Mouse (Mus musculus) midbrain, embryonic 13.5 days (tissue): ENCODE results near the gene Glyat. TPM values are rescaled to one million over a fixed set of nuclear protein-coding genes. Genes with fewer than 3 reads are reported as not detected.
"Not testable (repeated sequence)": the region's sequence is repeated elsewhere in the genome, so short reads cannot be mapped to it uniquely, and the experiment has no call there.

ENCODE experiments used
- ATAC-seq: fragments of 200-750 bp; cut with Nextera tagmentation; 2 replicates; pipeline ENCODE4 v1.8.0; 2017; ENCODE audit warnings: mild to moderate bottlenecking, moderate TSS enrichment, moderate library complexity
- H3K27ac ChIP-seq: fragments of 300-500 bp; sonication (generic); 2 replicates; pipeline ENCODE4 v1.5.1; 2015; ENCODE audit warnings: inconsistent platforms, mild to moderate bottlenecking, moderate library complexity
- H3K27me3 ChIP-seq: fragments of 300-500 bp; sonication (generic); 2 replicates; pipeline ENCODE4 v1.6.1; 2015; ENCODE audit warnings: mild to moderate bottlenecking, inconsistent platforms
- H3K36me3 ChIP-seq: fragments of 300-500 bp; sonication (generic); 2 replicates; pipeline ENCODE4 v1.6.1; 2015; ENCODE audit warnings: mild to moderate bottlenecking, inconsistent platforms
- H3K4me1 ChIP-seq: fragments of 300-500 bp; sonication (generic); replicated peaks from 2 replicates; pipeline ENCODE4 v1.6.1; 2015; ENCODE audit warnings: inconsistent platforms
- H3K4me2 ChIP-seq: fragments of 300-500 bp; sonication (generic); replicated peaks from 2 replicates; pipeline ENCODE4 v1.6.1; 2015; ENCODE audit warnings: moderate library complexity, mild to moderate bottlenecking, inconsistent platforms
- H3K4me3 ChIP-seq: fragments of 300-500 bp; sonication (generic); replicated peaks from 2 replicates; pipeline ENCODE4 v1.5.1; 2015; ENCODE audit warnings: mild to moderate bottlenecking, inconsistent platforms
- H3K9ac ChIP-seq: fragments of 300-500 bp; sonication (generic); replicated peaks from 2 replicates; pipeline ENCODE4 v1.6.1; 2015; ENCODE audit warnings: mild to moderate bottlenecking, inconsistent platforms
- H3K9me3 ChIP-seq: fragments of 300-500 bp; sonication (generic); 2 replicates; pipeline ENCODE4 v1.6.1; 2016; ENCODE audit warnings: mild to moderate bottlenecking, inconsistent platforms
- whole genome bisulfite sequencing: fragments of 180-500 bp; shearing (Covaris S2); methylation state at CpG from one replicate; pipeline ENCODE4 v1.1.7; 2015; 5-methylcytosine and 5-hydroxymethylcytosine counted together
- polyA plus RNA-seq: library from polyadenylated mRNA; unstranded; fragments of >200 nt; fragmentation: Nextera tagmentation; extraction: Ambion mirVana; gene quantifications from 2 replicates; pipeline ENCODE4 v1.2.1, GENCODE M21; 2015

Gene Glyat
- polyA plus RNA-seq, 1 experiment from 2014 or later, result not detected

DNA sequence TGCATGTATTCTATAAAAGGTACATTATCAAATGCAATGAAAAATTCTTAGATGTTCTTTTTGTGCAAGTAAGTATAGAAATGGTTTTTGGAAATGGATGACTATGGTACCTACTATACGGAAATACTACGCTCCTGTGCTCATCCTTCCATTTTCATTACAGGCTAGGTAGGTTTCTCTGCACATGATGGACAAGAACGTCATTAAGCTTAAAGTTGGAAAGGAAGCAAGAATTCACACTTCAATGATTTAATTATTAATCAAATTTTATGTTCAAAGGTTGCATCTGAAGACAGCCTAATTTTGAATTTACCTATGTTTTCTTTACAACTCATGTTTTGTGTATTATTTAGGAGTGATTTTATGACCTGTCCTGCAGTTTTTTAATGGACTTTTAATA is 1.2 kb downstream of the Glyat start:
- no peak for ATAC-seq
- H3K4me2 ChIP-seq, result no peak overlapping the region
- H3K36me3 ChIP-seq, result no peaks in the 10 kb centered on the region
- H3K27me3 ChIP-seq, result no peaks in the 10 kb centered on the region
- WGBS, result 89% methylated on average over 3 of the region's 3 CpGs
- H3K4me3 ChIP-seq, result no peak overlapping the region
- H3K9me3 ChIP-seq, result no peaks in the 10 kb centered on the region
- H3K9ac ChIP-seq, result no peak overlapping the region
- no peak overlapping the region for H3K27ac ChIP-seq
- no peaks in the 10 kb centered on the region for H3K4me1 ChIP-seq

DNA sequence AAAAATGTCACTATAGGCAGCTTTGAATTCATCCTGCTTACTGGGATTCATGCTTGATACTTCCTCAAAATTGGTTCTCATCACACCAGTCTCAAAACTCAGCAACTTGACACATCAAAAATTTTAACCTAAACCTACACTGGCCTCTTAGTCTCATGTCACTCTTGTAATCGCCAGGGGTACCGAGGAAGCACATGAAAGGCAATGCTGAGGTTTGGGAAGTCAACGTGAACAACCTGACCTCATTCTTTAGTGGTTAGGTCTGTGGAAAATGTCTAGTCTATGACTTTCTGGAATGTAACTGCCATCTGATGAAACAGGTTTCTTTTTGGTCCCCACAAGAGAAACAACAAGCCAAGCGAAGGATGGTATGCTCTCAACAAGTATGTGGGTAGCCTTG is 1.9 kb downstream of the Glyat start:
- H3K4me3 ChIP-seq, result no peak overlapping the region
- H3K36me3 ChIP-seq, result no peaks in the 10 kb centered on the region
- WGBS, result 92% methylated on average over 4 of the region's 4 CpGs
- no peak for ATAC-seq
- H3K4me1 ChIP-seq, result no peaks in the 10 kb centered on the region
- no peaks in the 10 kb centered on the region for H3K27me3 ChIP-seq
- H3K4me2 ChIP-seq, result no peak overlapping the region
- no peak overlapping the region for H3K9ac ChIP-seq
- H3K27ac ChIP-seq, result no peak overlapping the region
- no peaks in the 10 kb centered on the region for H3K9me3 ChIP-seq

- Histone ChIP-seq H3K9ac (no peak overlapping the region), H3K9me3 (no peaks in the 10 kb centered on the region), H3K4me2 (no peak overlapping the region), H3K4me3 (no peak overlapping the region), H3K4me1 (no peaks in the 10 kb centered on the region), H3K36me3 (no peaks in the 10 kb centered on the region), H3K27ac (no peak overlapping the region), H3K27me3 (no peaks in the 10 kb centered on the region)
- WGBS, result 78% methylated on average over 3 of the region's 3 CpGs
- no peak for ATAC-seq
Observed at GRCm38 (mm10) chr19:12636863-12637262, 3.8 kb downstream of the Glyat start.

GRCm38 (mm10) chr19:12638049-12638448 is 4.9 kb downstream of the Glyat start:
- no peaks in the 10 kb centered on the region for H3K4me1 ChIP-seq
- no peaks in the 10 kb centered on the region for H3K36me3 ChIP-seq
- no peaks in the 10 kb centered on the region for H3K9me3 ChIP-seq
- no peaks in the 10 kb centered on the region for H3K27me3 ChIP-seq
- WGBS, result 87% methylated on average over 1 of the region's 1 CpGs
- H3K9ac ChIP-seq, result no peak overlapping the region
- H3K27ac ChIP-seq, result no peak overlapping the region
- H3K4me3 ChIP-seq, result no peak overlapping the region
- no peak overlapping the region for H3K4me2 ChIP-seq
- no peak for ATAC-seq

DNA sequence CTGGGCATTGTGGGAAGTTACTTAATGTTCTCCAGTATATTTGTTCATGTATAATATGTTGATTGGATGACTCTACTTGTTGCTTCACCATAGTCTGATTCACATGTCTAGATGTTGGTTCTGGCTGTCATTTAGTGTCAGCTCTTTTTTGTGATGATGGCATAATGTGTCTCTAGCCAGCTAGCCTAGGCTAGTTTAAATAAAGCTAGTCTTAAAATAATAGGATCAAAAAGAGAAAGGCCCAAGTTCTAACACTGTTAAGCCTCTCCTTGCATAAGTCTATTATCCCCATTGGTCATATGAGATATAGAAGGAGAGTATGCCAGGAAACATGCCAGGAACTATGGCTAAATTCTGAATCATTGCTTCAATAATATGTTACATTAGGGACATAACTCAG is 16.4 kb downstream of the Glyat start:
- 0 out of 2 replicates have a peak, but pooled peaks cover 3% of the 10 kb centered on the region for H3K9me3 ChIP-seq

GRCm38 (mm10) chr19:12666156-12666555 is 33.0 kb downstream of the Glyat start:
- Histone ChIP-seq H3K36me3 (no peaks in the 10 kb centered on the region), H3K4me3 (no peak overlapping the region), H3K27me3 (no peaks in the 10 kb centered on the region), H3K9me3 (no peaks in the 10 kb centered on the region), H3K4me1 (no peaks in the 10 kb centered on the region), H3K27ac (no peak overlapping the region), H3K4me2 (no peak overlapping the region), H3K9ac (no peak overlapping the region)
- 90% methylated on average over 1 of the region's 1 CpGs for WGBS
- no peak for ATAC-seq

More for the DNA sequence above, 16.4 kb downstream of the Glyat start:
- Histone ChIP-seq H3K36me3 (no peaks in the 10 kb centered on the region), H3K4me2 (no peak overlapping the region), H3K4me1 (no peaks in the 10 kb centered on the region), H3K27ac (no peak overlapping the region), H3K9ac (no peak overlapping the region), H3K4me3 (no peak overlapping the region), H3K27me3 (no peaks in the 10 kb centered on the region)
- no peak for ATAC-seq

- not testable (repeated sequence) for H3K4me1 ChIP-seq, H3K27me3 ChIP-seq, H3K4me3 ChIP-seq, H3K4me2 ChIP-seq, H3K27ac ChIP-seq, H3K9ac ChIP-seq, H3K36me3 ChIP-seq, ATAC-seq, H3K9me3 ChIP-seq
- 95% methylated on average over 3 of the region's 3 CpGs for WGBS
Observed at GRCm38 (mm10) chr19:12668601-12669000, 35.5 kb downstream of the Glyat start.

GRCm38 (mm10) chr19:12670139-12670538 is 37.0 kb downstream of the Glyat start, which contains the start of gene Olfr1442:
TSS of gene Olfr1442 (plus strand) at chr19:12670439.
- Histone ChIP-seq H3K4me3 (no peak within 1 kb of the TSS), H3K27ac (no peak within 1 kb of the TSS), H3K36me3 (no peaks in the 10 kb centered on the region), H3K9me3 (no peaks in the 10 kb centered on the region), H3K27me3 (no peaks in the 10 kb centered on the region), H3K4me2 (no peak within 1 kb of the TSS), H3K9ac (no peak within 1 kb of the TSS), H3K4me1 (no peaks in the 10 kb centered on the region)
- no peak for ATAC-seq

DNA sequence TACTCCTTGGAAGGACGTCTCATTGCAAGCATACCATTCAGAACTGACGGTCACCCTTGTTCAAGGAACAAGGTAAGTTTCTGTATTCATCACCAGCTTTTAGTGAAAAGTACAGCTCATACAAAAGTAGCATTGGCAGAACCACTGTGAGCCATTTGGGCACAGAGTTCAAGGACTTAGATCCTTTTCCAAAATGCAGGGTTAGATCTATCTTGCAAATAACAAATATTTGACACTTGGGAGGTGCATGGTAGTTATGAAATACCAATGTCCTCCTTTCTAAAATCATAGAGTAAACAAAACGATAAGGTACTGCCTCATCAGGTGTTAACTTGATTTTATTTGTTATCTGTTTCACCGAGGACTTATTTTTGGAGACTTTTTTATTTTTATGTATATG is 37.9 kb downstream of the Glyat start:
- no peaks in the 10 kb centered on the region for H3K36me3 ChIP-seq
- no peak overlapping the region for H3K4me2 ChIP-seq
- H3K4me1 ChIP-seq, result no peaks in the 10 kb centered on the region
- no peak overlapping the region for H3K4me3 ChIP-seq
- WGBS, result 91% methylated on average over 4 of the region's 4 CpGs
- no peak for ATAC-seq
- no peak overlapping the region for H3K27ac ChIP-seq
- H3K9ac ChIP-seq, result no peak overlapping the region
- H3K9me3 ChIP-seq, result no peaks in the 10 kb centered on the region
- no peaks in the 10 kb centered on the region for H3K27me3 ChIP-seq

DNA sequence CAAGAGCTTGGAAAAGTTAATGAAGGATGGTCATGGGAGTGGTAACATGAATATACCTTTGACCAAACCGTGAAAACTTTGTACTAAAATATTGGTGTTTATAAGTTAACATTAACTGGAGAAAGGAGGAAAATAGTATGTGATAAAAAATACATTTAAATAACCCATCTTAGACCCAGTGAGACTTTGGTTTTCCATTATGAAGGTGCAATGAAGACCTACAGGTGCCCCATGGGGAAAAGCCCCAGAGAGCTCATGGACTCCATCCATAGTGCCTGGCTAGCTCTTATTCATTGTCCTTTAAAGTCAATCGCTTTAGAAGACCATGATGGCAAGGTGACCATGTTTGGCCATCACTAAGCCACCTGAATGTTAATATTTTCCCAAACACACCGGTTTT is 44.7 kb downstream of the Glyat start, which contains the start of gene Olfr1443:
Olfr1443 (plus strand) TSS at position 301 of the 400 bp plus-strand sequence.
- H3K9ac ChIP-seq, result no peak within 1 kb of the TSS
- H3K27ac ChIP-seq, result no peak within 1 kb of the TSS
- H3K27me3 ChIP-seq, result no peaks in the 10 kb centered on the region
- 78% methylated on average over 3 of the region's 3 CpGs for WGBS
- no peak within 1 kb of the TSS for H3K4me3 ChIP-seq
- no peaks in the 10 kb centered on the region for H3K36me3 ChIP-seq
- H3K4me2 ChIP-seq, result no peak within 1 kb of the TSS
- no peaks in the 10 kb centered on the region for H3K4me1 ChIP-seq
- no peak for ATAC-seq
- H3K9me3 ChIP-seq, result no peaks in the 10 kb centered on the region

- no peaks in the 10 kb centered on the region for H3K4me1 ChIP-seq
- H3K4me2 ChIP-seq, result no peak overlapping the region
- no peak overlapping the region for H3K9ac ChIP-seq
- no peaks in the 10 kb centered on the region for H3K27me3 ChIP-seq
- no peaks in the 10 kb centered on the region for H3K9me3 ChIP-seq
- ATAC-seq, result no peak
- no peaks in the 10 kb centered on the region for H3K36me3 ChIP-seq
- H3K27ac ChIP-seq, result no peak overlapping the region
- no peak overlapping the region for H3K4me3 ChIP-seq
Observed at GRCm38 (mm10) chr19:12684638-12685037, 51.5 kb downstream of the Glyat start.

GRCm38 (mm10) chr19:12685231-12685630 is 52.1 kb downstream of the Glyat start:
- Histone ChIP-seq H3K36me3 (no peaks in the 10 kb centered on the region), H3K27ac (no peak overlapping the region), H3K4me1 (no peaks in the 10 kb centered on the region), H3K9ac (no peak overlapping the region), H3K4me2 (no peak overlapping the region), H3K4me3 (no peak overlapping the region), H3K27me3 (no peaks in the 10 kb centered on the region), H3K9me3 (no peaks in the 10 kb centered on the region)
- no peak for ATAC-seq

- no peak within 1 kb of the TSS for H3K4me3 ChIP-seq
- 88% methylated on average over 3 of the region's 3 CpGs for WGBS
Observed at GRCm38 (mm10) chr19:12695590-12695989, 62.5 kb downstream of the Glyat start, which contains the start of gene Keg1. TSS of gene Keg1 (plus strand) at chr19:12695786.

More at GRCm38 (mm10) chr19:12695590-12695989, 62.5 kb downstream of the Glyat start, which contains the start of gene Keg1:
- Histone ChIP-seq H3K27ac (no peak within 1 kb of the TSS), H3K9me3 (no peaks in the 10 kb centered on the region), H3K4me1 (no peaks in the 10 kb centered on the region), H3K27me3 (no peaks in the 10 kb centered on the region), H3K36me3 (no peaks in the 10 kb centered on the region), H3K4me2 (no peak within 1 kb of the TSS), H3K9ac (no peak within 1 kb of the TSS)
- no peak for ATAC-seq
